Mouse (Mus musculus) granulocyte monocyte progenitor cell, adult 5-6 weeks (primary cell): ENCODE measurements around the gene Zswim1. TPM values are rescaled to one million over a fixed set of nuclear protein-coding genes. Genes with fewer than 3 reads are reported as not detected.
"Not testable (repeated sequence)": the region's sequence is repeated elsewhere in the genome, so short reads cannot be mapped to it uniquely, and the experiment has no call there.

ENCODE experiments used
- ATAC-seq: replicated peaks from 2 replicates; pipeline ENCODE4 v1.8.0; 2016; ENCODE audit warnings: mild to moderate bottlenecking, moderate TSS enrichment, inconsistent platforms; ENCODE audit not compliant: poor library complexity, severe bottlenecking
- total RNA-seq, 2 experiments: library from RNA; stranded (forward) in 1 of 2; stranded (reverse) in 1 of 2; fragments of 200-712, 200-1000 nt in 1 of 2; fragments of >200 nt in 1 of 2; fragmentation: Nextera tagmentation in 1 of 2; gene quantifications; 2 replicates each; pipeline ENCODE4 v1.2.3; 2014 to 2017

The Zswim1 gene
- total RNA-seq, 2 experiments from 2014 or later: 3.5 to 5.8 TPM

- ATAC-seq: no peak
Measured at GRCm38 (mm10) chr2:164861094-164861493, 38.6 kb downstream of the Zswim1 start.

DNA sequence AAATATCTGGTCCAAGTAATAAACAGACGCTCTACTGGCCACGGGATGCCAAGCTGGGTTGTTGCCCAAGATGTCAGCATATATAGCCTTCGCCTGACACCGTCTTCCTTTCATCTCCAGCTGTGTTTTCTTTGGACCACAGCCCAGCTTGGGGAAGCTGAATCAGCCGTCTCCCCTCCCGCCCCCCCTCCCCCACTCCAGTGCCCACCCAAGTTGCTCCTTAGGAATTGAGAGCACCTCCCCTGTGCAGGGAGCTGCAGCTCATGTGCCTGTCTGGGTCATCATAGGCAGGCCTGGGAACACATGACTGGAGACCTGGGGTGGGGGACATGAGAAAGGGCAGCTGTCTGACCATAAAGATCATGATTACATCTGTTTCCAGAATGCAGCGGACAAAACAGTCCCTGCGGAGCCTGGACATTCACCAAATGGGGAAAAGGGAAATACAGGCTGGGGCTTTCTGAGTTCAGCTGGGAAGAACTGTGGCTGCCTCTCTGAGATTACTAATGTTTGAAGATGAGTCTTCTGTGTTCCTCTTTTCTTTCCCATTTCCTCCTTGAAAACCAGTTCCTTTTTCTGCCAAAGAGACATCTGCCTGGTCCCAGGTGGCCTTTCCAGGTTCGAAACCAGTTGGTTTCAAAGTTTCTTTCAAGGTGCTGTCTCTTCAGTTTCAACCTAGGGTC lies 39.8 kb downstream of the Zswim1 start:
- ATAC-seq: peak; percentile 58

- not testable (repeated sequence) for ATAC-seq
Measured at GRCm38 (mm10) chr2:164863411-164863810, 40.9 kb downstream of the Zswim1 start.

- ATAC-seq: no peak
Measured at GRCm38 (mm10) chr2:164864593-164864992, 42.1 kb downstream of the Zswim1 start.

GRCm38 (mm10) chr2:164866741-164867551 lies 44.5 kb downstream of the Zswim1 start:
- peak; percentile 55 for ATAC-seq

- ATAC-seq: no peak
Measured at GRCm38 (mm10) chr2:164867566-164867965, 45.1 kb downstream of the Zswim1 start.

- peak; percentile 77 for ATAC-seq
Measured at GRCm38 (mm10) chr2:164868491-164868890, 46.0 kb downstream of the Zswim1 start.

DNA sequence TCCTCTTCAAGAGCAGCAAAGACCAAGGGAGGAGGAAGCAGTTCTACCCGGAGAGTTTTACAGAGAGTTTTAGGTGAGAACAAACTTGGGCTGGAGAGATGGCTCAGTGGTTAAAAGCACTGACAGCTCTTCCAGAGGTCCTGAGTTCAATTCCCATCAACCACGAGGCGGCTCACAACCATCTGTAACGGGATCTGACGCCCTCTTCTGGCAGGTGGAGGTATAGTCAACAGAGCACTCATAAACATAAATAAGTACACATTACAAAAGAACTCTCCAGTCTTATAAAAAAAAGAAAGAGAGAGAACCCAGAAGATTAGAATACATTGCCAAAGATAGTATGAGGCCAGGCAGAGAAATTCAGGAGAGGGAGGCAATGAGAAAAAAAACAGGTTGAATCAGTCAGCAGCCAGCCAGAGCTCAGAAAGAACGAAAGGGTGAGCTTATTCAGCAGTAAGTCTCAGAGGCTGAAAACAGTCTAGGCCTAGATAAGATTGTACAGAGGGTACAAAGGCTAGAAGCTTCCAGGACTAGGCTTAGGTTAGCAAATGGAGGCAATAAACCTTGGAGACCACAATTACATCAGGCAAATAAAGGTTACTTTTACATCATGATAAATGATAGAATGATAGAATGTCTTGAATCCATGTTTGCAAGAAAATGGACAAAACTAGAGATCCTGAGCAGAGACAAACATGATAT lies 49.3 kb downstream of the Zswim1 start:
- no peak for ATAC-seq

GRCm38 (mm10) chr2:164873621-164874020 lies 51.1 kb downstream of the Zswim1 start:
- ATAC-seq: no peak

DNA sequence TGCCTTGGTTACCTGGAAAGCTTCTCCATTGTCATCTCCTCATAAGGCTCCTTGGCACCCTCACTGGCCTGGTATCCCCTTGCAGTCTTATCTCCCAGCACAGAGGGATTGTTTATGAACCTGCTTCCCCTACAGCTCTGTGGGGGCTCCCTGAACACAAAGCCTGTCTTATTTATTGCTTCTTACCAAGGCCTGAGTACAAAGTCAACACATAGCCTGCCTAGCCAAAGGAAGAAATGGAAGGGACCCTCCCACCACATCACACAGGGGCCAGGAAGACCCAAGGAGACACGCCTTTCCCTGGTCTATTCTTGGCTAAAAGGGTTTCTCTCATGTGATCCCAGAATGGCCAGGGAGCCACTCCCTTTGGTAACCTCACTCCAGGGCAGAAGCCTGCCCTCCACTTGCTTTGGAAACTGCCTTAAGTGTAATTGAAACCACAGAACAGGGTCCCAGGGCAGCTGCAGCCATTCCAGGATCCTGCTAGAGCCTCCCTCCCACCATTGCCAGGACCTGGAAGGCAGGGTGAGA lies 51.8 kb downstream of the Zswim1 start:
- ATAC-seq: no peak

DNA sequence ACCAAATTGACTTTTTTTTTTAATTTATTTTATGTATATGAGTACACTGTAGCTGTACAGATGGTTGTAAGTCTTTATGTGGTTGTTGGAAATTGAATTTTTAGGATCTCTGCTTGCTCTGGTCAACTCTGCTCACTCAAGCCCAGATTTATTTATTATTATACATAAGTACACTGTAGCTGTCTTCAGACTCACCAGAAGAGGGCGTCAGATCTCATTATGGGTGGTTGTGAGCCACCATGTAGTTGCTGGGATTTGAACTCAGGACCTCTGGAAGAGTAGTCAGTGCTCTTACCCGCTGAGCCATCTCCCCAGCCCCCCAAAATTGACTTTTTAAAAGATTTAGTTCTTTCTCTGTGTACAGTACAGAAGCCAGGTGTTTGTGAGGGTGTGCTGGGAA lies 53.2 kb downstream of the Zswim1 start:
- ATAC-seq: not testable (repeated sequence)

Other genes with a start within 250 kb of the Zswim1 start
- gene Spint3, start 249.2 kb upstream of the Zswim1 start, total RNA-seq (2014; fragmentation: Nextera tagmentation): not detected in 2 replicates
- not detected in 2 replicates for gene Spint3, start 249.2 kb upstream of the Zswim1 start, total RNA-seq (2017)
- gene Wfdc6a, start 237.2 kb upstream of the Zswim1 start, total RNA-seq (2014; fragmentation: Nextera tagmentation): not detected in 2 replicates
- gene Wfdc6a, start 237.2 kb upstream of the Zswim1 start, total RNA-seq (2017): not detected in 2 replicates
- gene Eppin, start 229.1 kb upstream of the Zswim1 start, total RNA-seq (2014; fragmentation: Nextera tagmentation): not detected in 2 replicates
- not detected in 2 replicates for gene Eppin, start 229.1 kb upstream of the Zswim1 start, total RNA-seq (2017)
- not detected in 2 replicates for gene Wfdc6b, start 209.2 kb upstream of the Zswim1 start, total RNA-seq (2014; fragmentation: Nextera tagmentation)
- gene Wfdc6b, start 209.2 kb upstream of the Zswim1 start, total RNA-seq (2017): not detected in 2 replicates
- not detected in 2 replicates for gene Wfdc8, start 209.1 kb upstream of the Zswim1 start, total RNA-seq (2014; fragmentation: Nextera tagmentation)
- gene Wfdc8, start 209.1 kb upstream of the Zswim1 start, total RNA-seq (2017): not detected in 2 replicates
- not detected in 2 replicates for gene Wfdc16, start 183.9 kb upstream of the Zswim1 start, total RNA-seq (2014; fragmentation: Nextera tagmentation)
- not detected in 2 replicates for gene Wfdc16, start 183.9 kb upstream of the Zswim1 start, total RNA-seq (2017)
- gene Wfdc10, start 166.6 kb upstream of the Zswim1 start, total RNA-seq (2014; fragmentation: Nextera tagmentation): not detected in 2 replicates
- gene Wfdc10, start 166.6 kb upstream of the Zswim1 start, total RNA-seq (2017): not detected in 2 replicates
- not detected in 2 replicates for gene Wfdc9, start 166.1 kb upstream of the Zswim1 start, total RNA-seq (2014; fragmentation: Nextera tagmentation)
- not detected in 2 replicates for gene Wfdc9, start 166.1 kb upstream of the Zswim1 start, total RNA-seq (2017)
- not detected in 2 replicates for gene Wfdc11, start 148.6 kb upstream of the Zswim1 start, total RNA-seq (2014; fragmentation: Nextera tagmentation)
- not detected in 2 replicates for gene Wfdc11, start 148.6 kb upstream of the Zswim1 start, total RNA-seq (2017)
- not detected in 2 replicates for gene Wfdc13, start 137.6 kb upstream of the Zswim1 start, total RNA-seq (2014; fragmentation: Nextera tagmentation)
- gene Wfdc13, start 137.6 kb upstream of the Zswim1 start, total RNA-seq (2017): not detected in 2 replicates
- not detected in 2 replicates for gene Spint4, start 124.2 kb upstream of the Zswim1 start, total RNA-seq (2014; fragmentation: Nextera tagmentation)
- gene Spint4, start 124.2 kb upstream of the Zswim1 start, total RNA-seq (2017): not detected in 2 replicates
- not detected in 2 replicates for gene Spint5, start 107.4 kb upstream of the Zswim1 start, total RNA-seq (2014; fragmentation: Nextera tagmentation)
- not detected in 2 replicates for gene Spint5, start 107.4 kb upstream of the Zswim1 start, total RNA-seq (2017)
- not detected in 2 replicates for gene Wfdc3, start 76.8 kb upstream of the Zswim1 start, total RNA-seq (2014; fragmentation: Nextera tagmentation)
- gene Wfdc3, start 76.8 kb upstream of the Zswim1 start, total RNA-seq (2017): not detected in 2 replicates
- gene Dnttip1, start 76.7 kb upstream of the Zswim1 start, total RNA-seq (2014; fragmentation: Nextera tagmentation): 31.1 and 36.9 TPM in 2 replicates
- gene Dnttip1, start 76.7 kb upstream of the Zswim1 start, total RNA-seq (2017): 21.5 and 27.3 TPM in 2 replicates
- 24.5 and 75.2 TPM in 2 replicates for gene Ube2c, start 52.8 kb upstream of the Zswim1 start, total RNA-seq (2014; fragmentation: Nextera tagmentation)
- 112 and 138 TPM in 2 replicates for gene Ube2c, start 52.8 kb upstream of the Zswim1 start, total RNA-seq (2017)
- not detected in 2 replicates for gene Tnnc2, start 42.7 kb upstream of the Zswim1 start, total RNA-seq (2014; fragmentation: Nextera tagmentation)
- gene Tnnc2, start 42.7 kb upstream of the Zswim1 start, total RNA-seq (2017): not detected in 2 replicates
- not detected in 2 replicates for gene Snx21, start 36.9 kb upstream of the Zswim1 start, total RNA-seq (2014; fragmentation: Nextera tagmentation)
- 0.17 and 0.77 TPM in 2 replicates for gene Snx21, start 36.9 kb upstream of the Zswim1 start, total RNA-seq (2017)
- 24.7 and 25.5 TPM in 2 replicates for gene Acot8, start 17.8 kb upstream of the Zswim1 start, total RNA-seq (2014; fragmentation: Nextera tagmentation)
- 22.3 and 32.6 TPM in 2 replicates for gene Acot8, start 17.8 kb upstream of the Zswim1 start, total RNA-seq (2017)
- gene Zswim3, start 17.6 kb upstream of the Zswim1 start, total RNA-seq (2014; fragmentation: Nextera tagmentation): 2.7 and 4.1 TPM in 2 replicates
- 1.8 and 2.0 TPM in 2 replicates for gene Zswim3, start 17.6 kb upstream of the Zswim1 start, total RNA-seq (2017)
- not detected in 2 replicates for gene Spata25, start 5.9 kb downstream of the Zswim1 start, total RNA-seq (2014; fragmentation: Nextera tagmentation)
- not detected in 2 replicates for gene Spata25, start 5.9 kb downstream of the Zswim1 start, total RNA-seq (2017)
- gene Ctsa, start 10.2 kb downstream of the Zswim1 start, total RNA-seq (2014; fragmentation: Nextera tagmentation): 89.0 and 135 TPM in 2 replicates
- gene Ctsa, start 10.2 kb downstream of the Zswim1 start, total RNA-seq (2017): 79.5 and 109 TPM in 2 replicates
- gene Neurl2, start 10.8 kb downstream of the Zswim1 start, total RNA-seq (2014; fragmentation: Nextera tagmentation): 6.1 and 8.7 TPM in 2 replicates
- 3.4 and 4.0 TPM in 2 replicates for gene Neurl2, start 10.8 kb downstream of the Zswim1 start, total RNA-seq (2017)
- gene Pltp, start 35.0 kb downstream of the Zswim1 start, total RNA-seq (2014; fragmentation: Nextera tagmentation): not detected in 2 replicates
- gene Pltp, start 35.0 kb downstream of the Zswim1 start, total RNA-seq (2017): not detected in 2 replicates
- gene Pcif1, start 56.6 kb downstream of the Zswim1 start, total RNA-seq (2014; fragmentation: Nextera tagmentation): 36.7 and 50.8 TPM in 2 replicates
- gene Pcif1, start 56.6 kb downstream of the Zswim1 start, total RNA-seq (2017): 21.3 and 27.4 TPM in 2 replicates
- 11.5 and 16.3 TPM in 2 replicates for gene Zfp335, start 89.1 kb downstream of the Zswim1 start, total RNA-seq (2014; fragmentation: Nextera tagmentation)
- gene Zfp335, start 89.1 kb downstream of the Zswim1 start, total RNA-seq (2017): 5.6 and 7.5 TPM in 2 replicates
- gene Mmp9, start 118.1 kb downstream of the Zswim1 start, total RNA-seq (2014; fragmentation: Nextera tagmentation): 0.95 TPM in 1 of 2 replicates, not detected in the other
- gene Mmp9, start 118.1 kb downstream of the Zswim1 start, total RNA-seq (2017): 10.0 and 10.7 TPM in 2 replicates
- gene Slc12a5, start 138.1 kb downstream of the Zswim1 start, total RNA-seq (2014; fragmentation: Nextera tagmentation): 0.21 TPM in 1 of 2 replicates, not detected in the other
- 0.43 TPM in 1 of 2 replicates, not detected in the other for gene Slc12a5, start 138.1 kb downstream of the Zswim1 start, total RNA-seq (2017)
- gene Ncoa5, start 212.2 kb downstream of the Zswim1 start, total RNA-seq (2014; fragmentation: Nextera tagmentation): 31.9 and 38.5 TPM in 2 replicates
- 35.0 and 38.3 TPM in 2 replicates for gene Ncoa5, start 212.2 kb downstream of the Zswim1 start, total RNA-seq (2017)
- not detected in 2 replicates for gene Cd40, start 232.9 kb downstream of the Zswim1 start, total RNA-seq (2014; fragmentation: Nextera tagmentation)
- not detected in 2 replicates for gene Cd40, start 232.9 kb downstream of the Zswim1 start, total RNA-seq (2017)